Mouse (Mus musculus): ENCODE data around the gene Pias3. TPM values are rescaled to one million over a fixed set of nuclear protein-coding genes. Genes with fewer than 3 reads are reported as not detected.

Gene Pias3
- polyA plus RNA-seq (2017; shearing (Covaris generic)) = 24.3 TPM

DNA sequence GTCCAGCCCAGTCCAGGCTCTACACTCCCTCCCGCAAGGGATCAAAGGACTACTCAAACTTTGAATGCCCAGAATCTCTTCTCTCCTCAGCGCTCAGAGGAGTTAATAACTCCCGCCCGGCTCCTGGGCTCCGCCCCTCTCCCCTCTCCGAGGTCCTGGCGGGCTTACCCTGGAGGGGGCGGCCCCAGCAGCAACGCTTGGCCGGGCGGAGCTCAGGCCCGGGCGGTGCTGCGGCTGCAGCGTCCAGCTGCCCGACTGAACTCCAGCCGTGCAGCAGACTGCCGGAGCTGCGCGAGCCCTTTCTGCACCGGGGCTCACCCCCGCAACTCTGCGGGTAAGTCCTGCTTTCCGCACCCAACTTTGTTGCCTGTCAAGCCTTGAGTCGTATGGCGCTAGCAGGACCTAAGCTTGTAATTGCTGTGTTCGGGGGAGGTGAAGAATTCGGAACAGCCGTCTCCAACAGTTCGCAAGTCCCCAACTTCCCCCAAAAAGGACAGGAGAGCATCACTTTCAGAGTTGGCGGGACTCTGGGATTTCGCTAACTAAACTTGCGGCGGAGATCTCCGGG, at the start of gene Pias3:
Gene Pias3, plus strand, starts transcription at position 187 of the 568 bp plus-strand sequence.

DNA sequence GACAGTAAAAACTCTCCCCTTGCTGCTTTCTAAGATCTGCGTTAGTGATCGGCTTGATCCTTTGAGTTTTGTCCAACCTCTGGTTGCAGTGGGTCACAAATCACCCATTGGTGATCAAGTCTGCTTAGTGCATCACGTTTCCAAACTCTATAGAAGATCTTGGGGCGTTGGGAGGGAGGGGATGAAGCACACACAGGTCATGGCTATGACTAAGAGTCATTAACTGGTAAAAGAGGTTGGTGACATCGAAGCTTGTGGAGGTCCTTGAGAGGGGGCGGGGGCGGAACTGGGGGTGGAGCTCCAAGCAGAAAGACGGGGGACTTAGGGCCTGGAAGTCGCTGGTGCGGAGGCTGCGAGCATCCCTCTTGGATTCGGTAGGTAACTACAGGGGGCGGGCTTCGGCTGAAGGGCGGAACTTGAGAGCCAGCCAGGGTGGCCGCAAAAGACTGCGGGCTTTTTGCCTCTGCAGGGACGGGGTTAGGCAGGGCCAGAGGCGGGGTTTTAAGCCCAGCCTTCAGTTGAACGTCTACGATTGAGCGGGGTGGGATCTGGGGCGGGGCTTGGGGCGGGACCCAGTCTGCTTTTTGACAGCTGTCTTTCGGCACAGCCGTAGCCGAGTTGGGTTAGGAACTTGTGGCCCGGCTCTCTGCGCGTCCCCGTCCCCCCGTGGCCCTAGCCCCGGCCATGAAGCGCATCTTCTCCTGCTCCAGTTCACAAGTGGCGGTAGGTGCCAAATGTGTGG, 26.3 kb upstream of the Pias3 start, which contains the start of gene Ankrd35:
Gene Ankrd35, plus strand, starts transcription at position 405 of the 742 bp plus-strand sequence.

DNA sequence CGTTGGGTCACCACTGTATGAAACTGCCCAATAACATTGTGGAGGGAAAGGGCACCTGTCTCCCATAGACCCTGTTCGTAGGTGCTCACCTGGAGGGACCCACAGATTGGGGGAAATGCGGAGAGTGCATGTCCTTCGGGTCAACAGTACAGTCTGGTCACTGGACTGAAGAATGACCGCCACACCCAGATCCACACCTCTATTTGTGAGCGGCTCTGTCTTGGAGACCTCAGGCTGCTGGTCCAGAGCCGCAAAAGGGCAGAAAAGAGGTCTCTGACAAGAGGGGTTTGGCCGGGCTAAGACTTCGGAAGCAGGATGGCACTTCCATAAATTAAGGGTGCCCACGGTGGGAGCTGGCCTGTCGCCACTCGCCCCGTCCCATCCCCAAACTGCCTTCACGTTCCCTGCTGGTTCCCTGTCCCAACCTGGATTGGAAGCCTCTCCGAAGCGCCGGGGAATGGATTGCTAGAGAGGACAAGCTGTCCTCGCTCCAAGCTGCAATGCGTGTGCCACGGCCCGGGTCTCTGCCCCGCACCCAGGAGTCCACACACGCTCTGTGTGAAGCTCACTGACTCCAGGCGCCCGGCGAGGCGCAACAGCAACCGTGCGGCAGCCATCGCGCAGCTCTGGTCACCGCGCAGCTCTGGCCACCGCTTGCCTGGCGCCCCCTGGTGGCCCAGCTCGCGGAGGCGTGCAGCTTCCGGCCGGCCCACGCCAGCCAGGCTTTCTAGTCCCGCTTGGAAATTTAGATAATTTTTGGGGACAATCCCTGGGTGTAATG, 11.9 kb downstream of the Pias3 start, which contains the start of gene Nudt17:
Gene Nudt17, minus strand, starts transcription at position 660 of the 781 bp plus-strand sequence.

DNA sequence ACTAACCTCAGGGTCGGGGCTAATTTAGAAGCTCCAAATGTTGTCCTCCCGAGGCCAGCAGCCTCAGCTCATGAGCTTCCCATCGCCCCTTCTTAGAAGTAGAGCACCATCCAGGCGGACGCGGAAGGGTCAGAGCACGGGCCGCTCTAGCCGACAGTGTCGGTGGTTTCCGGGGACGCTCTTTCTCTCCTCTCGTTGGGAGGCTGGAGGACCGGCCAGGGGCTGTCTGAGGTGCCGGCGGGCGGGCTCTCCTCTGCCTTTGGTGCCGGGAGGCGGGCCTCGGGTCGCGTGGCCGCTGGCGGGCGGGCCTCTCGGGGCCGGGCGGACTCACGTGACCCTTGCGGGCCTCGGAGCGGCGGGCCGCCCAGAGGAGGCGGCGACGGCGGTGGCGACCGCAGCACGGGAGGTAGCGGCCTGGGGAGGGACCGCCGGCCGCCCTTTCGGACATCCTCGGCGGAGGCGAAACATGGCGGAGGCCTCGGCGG, 31.2 kb downstream of the Pias3 start, which contains the start of the genes Polr3c and Rnf115:
Gene Polr3c, minus strand, starts transcription at position 286 of the 485 bp plus-strand sequence.
Gene Rnf115, plus strand, starts transcription at position 322 of the 485 bp plus-strand sequence.

Other genes starting within 250 kb of the Pias3 start
- not detected for gene BC107364, start 244.1 kb upstream of the Pias3 start, polyA plus RNA-seq (2017; shearing (Covaris generic))
- not detected for gene Hfe2, start 171.2 kb upstream of the Pias3 start, polyA plus RNA-seq (2017; shearing (Covaris generic))
- 1,390 TPM for gene Txnip, start 138.4 kb upstream of the Pias3 start, polyA plus RNA-seq (2017; shearing (Covaris generic))
- gene Gm16253, start 119.4 kb upstream of the Pias3 start, polyA plus RNA-seq (2017; shearing (Covaris generic)) = 1.1 TPM
- 37.8 TPM for gene Polr3gl, start 102.2 kb upstream of the Pias3 start, polyA plus RNA-seq (2017; shearing (Covaris generic))
- not detected for gene Ankrd34a, start 99.7 kb upstream of the Pias3 start, polyA plus RNA-seq (2017; shearing (Covaris generic))
- 0.74 TPM for gene Lix1l, start 95.2 kb upstream of the Pias3 start, polyA plus RNA-seq (2017; shearing (Covaris generic))
- 331 TPM for gene Rbm8a, start 66.5 kb upstream of the Pias3 start, polyA plus RNA-seq (2017; shearing (Covaris generic))
- gene Pex11b, start 61.0 kb upstream of the Pias3 start, polyA plus RNA-seq (2017; shearing (Covaris generic)) = 92.9 TPM
- gene Gm42957, start 60.9 kb upstream of the Pias3 start, polyA plus RNA-seq (2017; shearing (Covaris generic)) = 0.12 TPM
- 0.19 TPM for gene Itga10, start 50.8 kb upstream of the Pias3 start, polyA plus RNA-seq (2017; shearing (Covaris generic))
- 0.19 TPM for gene Ankrd35, start 26.3 kb upstream of the Pias3 start, polyA plus RNA-seq (2017; shearing (Covaris generic))
- 1.2 TPM for gene Nudt17, start 12.2 kb downstream of the Pias3 start, polyA plus RNA-seq (2017; shearing (Covaris generic))
- gene Polr3c, start 31.2 kb downstream of the Pias3 start, polyA plus RNA-seq (2017; shearing (Covaris generic)) = 83.3 TPM
- 26.3 TPM for gene Rnf115, start 31.3 kb downstream of the Pias3 start, polyA plus RNA-seq (2017; shearing (Covaris generic))
- not detected for gene Pdzk1, start 132.9 kb downstream of the Pias3 start, polyA plus RNA-seq (2017; shearing (Covaris generic))
- gene Cd160, start 133.0 kb downstream of the Pias3 start, polyA plus RNA-seq (2017; shearing (Covaris generic)) = 40.3 TPM
- 0.20 TPM for gene Gja5, start 208.3 kb downstream of the Pias3 start, polyA plus RNA-seq (2017; shearing (Covaris generic))
- 35.6 TPM for gene Gpr89, start 209.0 kb downstream of the Pias3 start, polyA plus RNA-seq (2017; shearing (Covaris generic))
- gene Gja8, start 229.6 kb downstream of the Pias3 start, polyA plus RNA-seq (2017; shearing (Covaris generic)) = 0.04 TPM

Data from CD4-positive, CD25-positive, alpha-beta regulatory T cell, adult 9 weeks (primary cell).